Mouse (Mus musculus): ENCODE measurements around the gene Bad. TPM values are rescaled to one million over a fixed set of nuclear protein-coding genes. Genes with fewer than 3 reads are reported as not detected.
A peak's percentile ranks its signal among the peaks of the same experiment; 100 is the strongest.
"Not testable (repeated sequence)": the region's sequence is repeated elsewhere in the genome, so short reads cannot be mapped to it uniquely, and the experiment has no call there.

The Bad gene
- polyA plus RNA-seq, 1 experiment from 2014 or later: 70.1 TPM

GRCm38 (mm10) chr19:6909021-6909420 lies 32.6 kb upstream of the Bad start:
- 4% methylated on average over 11 of the region's 11 CpGs for WGBS
- Histone ChIP-seq H3K27me3 (replicated peaks; ENCODE audit: control insufficient read depth, insufficient read depth, low read length) (no peaks in the 10 kb centered on the region), H3K27ac (ENCODE audit: low read depth, low read length) (peak overlapping the region; percentile 99), H3K9me3 (ENCODE audit: control insufficient read depth) (no peaks in the 10 kb centered on the region), H3K4me1 (replicated peaks; ENCODE audit: control insufficient read depth, insufficient read depth, low read length) (peaks cover 4% of the 10 kb centered on the region; the same call in 1 of the 2 replicates), H3K36me3 (ENCODE audit: control insufficient read depth, insufficient read depth) (peaks cover 57% of the 10 kb centered on the region), H3K4me2 (replicated peaks; ENCODE audit: low read depth) (peak overlapping the region; percentile 68), H3K9ac (ENCODE audit: low read depth, low read length) (peak overlapping the region; percentile 68), H3K4me3 (ENCODE audit: low read depth, low read length) (peak overlapping the region; percentile 64)
- no peak for TF ChIP-seq CTCF (IDR thresholded peaks at IDR 0.05; ENCODE audit: low read depth)
- no peak for ATAC-seq

DNA sequence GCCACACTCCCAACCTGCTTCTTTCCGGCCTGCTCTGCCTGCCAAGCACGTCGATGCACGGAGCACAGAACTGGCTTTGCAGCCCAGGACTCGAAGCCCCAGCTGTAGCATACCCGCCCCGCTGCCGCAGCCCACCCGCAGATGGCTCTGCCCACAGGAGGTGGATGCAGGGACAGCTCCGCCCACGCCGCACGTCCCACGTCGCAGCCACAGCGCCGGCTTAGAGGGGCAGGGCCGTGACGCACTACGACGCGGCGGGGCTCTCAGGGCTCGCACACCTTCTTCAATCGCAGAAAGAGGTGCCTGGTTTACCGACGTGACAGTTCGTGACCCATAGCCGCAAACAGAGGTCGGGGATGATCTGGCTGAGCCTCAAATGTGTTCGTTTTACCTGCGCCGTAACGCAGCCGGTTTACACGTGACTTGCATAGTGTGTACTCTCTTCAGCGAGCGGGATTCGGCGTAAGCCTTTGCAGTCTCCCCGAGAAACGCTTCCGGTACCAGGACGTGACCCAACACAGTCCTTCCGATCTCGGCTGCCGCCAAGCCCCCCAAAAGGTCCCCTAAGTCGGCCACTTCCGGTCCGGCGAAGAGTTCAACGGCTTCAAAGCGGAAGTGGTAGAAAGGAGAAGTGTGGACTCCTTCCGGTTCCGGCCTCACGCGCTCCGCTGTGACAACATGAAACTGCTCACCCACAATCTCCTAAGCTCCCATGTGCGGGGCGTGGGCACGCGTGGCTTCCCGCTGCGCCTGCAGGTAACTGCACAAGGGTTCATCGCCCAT lies 32.0 kb upstream of the Bad start, which contains the start of the genes Trmt112 and Prdx5:
TSS of gene Trmt112 (plus strand) at position 192 of the 783 bp plus-strand sequence.
TSS of gene Prdx5 (minus strand) at position 600 of the 783 bp plus-strand sequence.
- TF ChIP-seq CTCF (IDR thresholded peaks at IDR 0.05; ENCODE audit: low read depth): peak; percentile 48
- Histone ChIP-seq H3K27ac (ENCODE audit: low read depth, low read length) (peak within 1 kb of the TSS; percentile 99), H3K4me3 (ENCODE audit: low read depth, low read length) (peak within 1 kb of the TSS; percentile 64), H3K27me3 (replicated peaks; ENCODE audit: control insufficient read depth, insufficient read depth, low read length) (no peaks in the 10 kb centered on the region), H3K36me3 (ENCODE audit: control insufficient read depth, insufficient read depth) (peaks cover 60% of the 10 kb centered on the region), H3K9me3 (ENCODE audit: control insufficient read depth) (no peaks in the 10 kb centered on the region), H3K4me1 (replicated peaks; ENCODE audit: control insufficient read depth, insufficient read depth, low read length) (peaks cover 4% of the 10 kb centered on the region; the same call in 1 of the 2 replicates), H3K9ac (ENCODE audit: low read depth, low read length) (peak within 1 kb of the TSS; percentile 68), H3K4me2 (replicated peaks; ENCODE audit: low read depth) (peak within 1 kb of the TSS; percentile 68)
- under 1% methylated on average over 65 of the region's 65 CpGs for WGBS
- peak; percentile 81 for ATAC-seq

- not testable (repeated sequence) for H3K4me1 ChIP-seq (replicated peaks; ENCODE audit: control insufficient read depth, insufficient read depth, low read length); H3K9me3 ChIP-seq (ENCODE audit: control insufficient read depth); H3K27me3 ChIP-seq (replicated peaks; ENCODE audit: control insufficient read depth, insufficient read depth, low read length)
- peak overlapping the region; percentile 64 for H3K4me3 ChIP-seq (ENCODE audit: low read depth, low read length)
- peak overlapping the region; percentile 99 for H3K27ac ChIP-seq (ENCODE audit: low read depth, low read length)
- H3K4me2 ChIP-seq (replicated peaks; ENCODE audit: low read depth): peak overlapping the region; percentile 68
- peaks cover 57% of the 10 kb centered on the region for H3K36me3 ChIP-seq (ENCODE audit: control insufficient read depth, insufficient read depth)
- WGBS: 2% methylated on average over 30 of the region's 30 CpGs
- peak; percentile 6 for ATAC-seq
- H3K9ac ChIP-seq (ENCODE audit: low read depth, low read length): peak overlapping the region; percentile 68
Measured at GRCm38 (mm10) chr19:6910306-6910705, 31.4 kb upstream of the Bad start.

DNA sequence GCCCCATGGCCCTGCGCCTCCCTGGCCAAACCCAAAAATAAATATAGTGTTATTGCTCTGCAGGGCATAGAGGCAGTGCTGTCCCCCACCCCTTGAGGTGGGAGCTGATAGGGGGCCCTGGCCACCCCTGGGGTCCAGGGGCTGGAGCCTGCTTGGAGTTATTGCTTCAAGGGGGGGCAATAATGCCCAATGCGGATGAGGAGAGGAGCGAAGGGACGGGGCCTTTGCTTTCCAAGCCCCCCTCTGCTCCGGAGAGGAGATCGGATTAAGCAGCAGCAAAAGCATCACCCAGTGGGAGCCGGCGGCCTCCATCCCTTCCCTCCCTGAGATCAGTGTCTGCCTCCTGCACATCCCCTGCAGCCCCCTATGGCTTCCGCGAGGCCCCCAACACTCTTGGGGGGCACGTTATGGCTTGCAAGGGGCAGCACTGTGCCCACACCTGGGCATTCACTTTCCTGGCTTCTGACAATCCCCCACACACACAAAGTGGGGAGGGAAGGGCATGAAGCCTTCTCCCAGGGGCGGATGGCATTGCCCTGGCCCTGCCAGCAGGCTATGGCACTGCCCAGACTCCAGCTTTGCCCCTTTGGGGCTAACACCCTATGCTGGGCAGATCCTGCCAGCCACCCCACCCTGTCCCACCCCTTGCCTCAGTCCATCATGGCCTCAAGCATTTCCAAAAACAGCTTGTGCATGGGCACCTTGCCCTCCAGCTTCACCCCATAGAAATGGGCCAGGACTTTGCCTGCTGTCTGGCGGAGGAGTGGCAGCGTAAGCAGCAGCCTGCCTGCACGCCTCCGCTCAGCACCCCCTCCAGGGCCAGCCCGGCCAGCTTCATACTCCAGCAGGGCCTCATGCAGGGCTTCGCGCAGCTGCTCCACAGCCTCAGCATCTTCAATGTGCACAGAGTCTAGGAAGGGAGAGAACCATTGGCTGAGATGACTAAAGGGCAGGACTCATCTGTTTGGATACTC lies 30.3 kb upstream of the Bad start:
- ATAC-seq: no peak
- no peak overlapping the region for H3K27ac ChIP-seq (ENCODE audit: low read depth, low read length)
- WGBS: 79% methylated on average over 19 of the region's 19 CpGs
- no peak overlapping the region for H3K4me3 ChIP-seq (ENCODE audit: low read depth, low read length)
- H3K4me1 ChIP-seq (replicated peaks; ENCODE audit: control insufficient read depth, insufficient read depth, low read length): peaks cover 4% of the 10 kb centered on the region; the same call in 1 of the 2 replicates
- no peak overlapping the region for H3K9ac ChIP-seq (ENCODE audit: low read depth, low read length)
- H3K36me3 ChIP-seq (ENCODE audit: control insufficient read depth, insufficient read depth): peaks cover 58% of the 10 kb centered on the region
- H3K27me3 ChIP-seq (replicated peaks; ENCODE audit: control insufficient read depth, insufficient read depth, low read length): no peaks in the 10 kb centered on the region
- H3K4me2 ChIP-seq (replicated peaks; ENCODE audit: low read depth): peak overlapping the region; percentile 68
- H3K9me3 ChIP-seq (ENCODE audit: control insufficient read depth): no peaks in the 10 kb centered on the region
- TF ChIP-seq CTCF (IDR thresholded peaks at IDR 0.05; ENCODE audit: low read depth): no peak

- H3K27ac ChIP-seq (ENCODE audit: low read depth, low read length): no peak overlapping the region
Measured at GRCm38 (mm10) chr19:6912205-6912970, 29.3 kb upstream of the Bad start.

More at GRCm38 (mm10) chr19:6912205-6912970, 29.3 kb upstream of the Bad start:
- H3K36me3 ChIP-seq (ENCODE audit: control insufficient read depth, insufficient read depth): peaks cover 48% of the 10 kb centered on the region
- H3K4me2 ChIP-seq (replicated peaks; ENCODE audit: low read depth): 0 out of 2 replicates have a peak overlapping the region, but pooled peaks have one; percentile 68
- no peaks in the 10 kb centered on the region for H3K9me3 ChIP-seq (ENCODE audit: control insufficient read depth)
- 90% methylated on average over 15 of the region's 15 CpGs for WGBS
- no peaks in the 10 kb centered on the region for H3K27me3 ChIP-seq (replicated peaks; ENCODE audit: control insufficient read depth, insufficient read depth, low read length)
- no peak overlapping the region for H3K9ac ChIP-seq (ENCODE audit: low read depth, low read length)
- no peak overlapping the region for H3K4me3 ChIP-seq (ENCODE audit: low read depth, low read length)
- no peak for ATAC-seq
- peaks cover 4% of the 10 kb centered on the region; the same call in 1 of the 2 replicates for H3K4me1 ChIP-seq (replicated peaks; ENCODE audit: control insufficient read depth, insufficient read depth, low read length)
- no peak for TF ChIP-seq CTCF (IDR thresholded peaks at IDR 0.05; ENCODE audit: low read depth)

Measured in intestine, postnatal 0 days (tissue).